Mouse (Mus musculus) embryonic facial prominence, embryonic 10.5 days (tissue): Measurements from ENCODE around the gene Ppp3ca. TPM values are rescaled to one million over a fixed set of nuclear protein-coding genes. Genes with fewer than 3 reads are reported as not detected.

Source experiments
- DNase-seq: peaks from one replicate; pipeline ENCODE4 v3.0.0-alpha.2; 2017; ENCODE audit warnings: low spot score
- H3K27ac ChIP-seq: fragments of 300-500 bp; sonication (generic); replicated peaks from 2 replicates; pipeline ENCODE4 v1.5.1; 2016; ENCODE audit warnings: mild to moderate bottlenecking
- H3K27me3 ChIP-seq: fragments of 300-500 bp; sonication (generic); replicated peaks from 2 replicates; pipeline ENCODE4 v1.6.1; 2016; ENCODE audit warnings: low read depth, mild to moderate bottlenecking; ENCODE audit not compliant: poor library complexity, severe bottlenecking
- H3K36me3 ChIP-seq: fragments of 300-500 bp; sonication (generic); replicated peaks from 2 replicates; pipeline ENCODE4 v1.6.1; 2016; ENCODE audit warnings: mild to moderate bottlenecking, moderate library complexity
- H3K4me1 ChIP-seq: fragments of 300-500 bp; sonication (generic); 2 replicates; pipeline ENCODE4 v1.6.1; 2016
- H3K4me3 ChIP-seq: fragments of 300-500 bp; sonication (generic); 2 replicates; pipeline ENCODE4 v1.5.1; 2016; ENCODE audit warnings: mild to moderate bottlenecking, moderate library complexity
- H3K9me3 ChIP-seq: fragments of 300-500 bp; sonication (generic); 2 replicates; pipeline ENCODE4 v1.6.1; 2016; ENCODE audit warnings: mild to moderate bottlenecking
- WGBS: fragments of 180-500 bp; shearing (Covaris S2); methylation state at CpG from one replicate; pipeline ENCODE4 v1.1.7; 2016; 5-methylcytosine and 5-hydroxymethylcytosine counted together
- polyA plus RNA-seq: library from polyadenylated mRNA; unstranded; fragments of >200 nt; fragmentation: Nextera tagmentation; extraction: Ambion mirVana; gene quantifications from 2 replicates; pipeline ENCODE4 v1.2.1, GENCODE M21; 2016

The Ppp3ca gene
- polyA plus RNA-seq, 1 experiment from 2014 or later = 32.2 TPM

DNA sequence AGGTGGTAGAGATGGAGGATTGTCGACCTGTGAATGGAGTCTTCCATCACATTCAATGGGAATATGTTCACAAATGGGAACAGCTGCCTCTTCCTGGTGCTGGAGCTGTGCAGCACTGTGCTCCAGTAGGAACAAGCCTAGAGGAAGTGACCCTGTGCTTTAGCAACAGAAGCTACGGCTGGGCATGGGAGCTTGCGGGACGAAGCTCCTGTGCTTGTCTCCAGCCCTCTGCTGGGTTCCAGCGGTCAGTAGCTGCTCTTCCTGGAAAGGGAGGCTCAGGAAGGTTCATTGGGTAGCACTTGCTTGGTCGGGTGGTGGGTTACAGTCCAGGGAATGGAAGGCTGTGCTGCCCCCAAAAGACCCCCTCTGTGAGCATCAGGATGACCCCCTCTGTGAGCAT lies 46.3 kb downstream of the Ppp3ca start:
- Histone ChIP-seq H3K27ac (no peak overlapping the region), H3K36me3 (no peaks in the 10 kb centered on the region; the same call in 1 of the 2 replicates), H3K4me3 (no peak overlapping the region), H3K9me3 (no peaks in the 10 kb centered on the region), H3K4me1 (peaks cover 6% of the 10 kb centered on the region), H3K27me3 (no peaks in the 10 kb centered on the region)
- no peak for DNase-seq
- 81% methylated on average over 6 of the region's 6 CpGs for WGBS

DNA sequence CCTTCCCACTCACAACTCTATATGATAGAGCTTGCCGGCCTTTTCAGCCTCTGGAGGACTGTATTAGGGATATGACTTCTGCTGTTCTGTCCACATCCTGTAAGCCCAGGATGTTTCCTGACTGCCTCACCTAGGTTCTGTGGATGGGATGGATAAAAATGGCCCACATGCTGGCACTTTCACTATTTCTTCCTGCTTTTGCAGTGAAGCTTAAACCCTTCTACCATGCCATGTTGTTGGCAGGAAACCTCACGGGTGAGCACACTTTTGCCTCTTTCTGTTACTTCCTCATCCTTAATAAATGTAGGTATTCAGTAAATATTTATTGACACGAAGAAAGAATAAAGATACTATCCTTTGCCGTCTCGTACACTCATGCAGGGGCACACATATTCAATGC lies 48.5 kb downstream of the Ppp3ca start:
- no peak for DNase-seq
- Histone ChIP-seq H3K4me1 (peaks cover 17% of the 10 kb centered on the region), H3K9me3 (no peaks in the 10 kb centered on the region), H3K4me3 (no peak overlapping the region), H3K27me3 (no peaks in the 10 kb centered on the region), H3K27ac (no peak overlapping the region), H3K36me3 (no peaks in the 10 kb centered on the region)
- 93% methylated on average over 5 of the region's 5 CpGs for WGBS

DNA sequence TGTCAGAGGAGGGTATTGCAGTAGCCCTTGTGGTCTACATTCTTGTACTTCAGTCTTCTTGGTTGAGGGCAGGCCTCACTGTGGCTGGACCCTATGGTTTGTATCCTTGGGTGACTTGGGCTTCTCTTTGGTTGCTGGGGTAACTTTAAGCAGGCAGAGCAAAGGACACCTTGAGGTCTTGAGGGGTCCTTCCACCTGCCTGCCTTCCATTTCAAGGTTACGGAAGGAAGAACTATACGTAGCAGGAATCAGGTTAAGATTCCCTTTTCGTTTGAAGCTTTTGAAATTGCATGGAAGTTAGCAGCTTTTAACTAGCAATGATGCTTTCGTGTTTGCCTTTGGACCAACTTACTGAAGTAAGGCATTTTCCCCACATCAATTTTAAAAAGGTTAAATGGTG lies 51.3 kb downstream of the Ppp3ca start:
- 86% methylated on average over 4 of the region's 4 CpGs for WGBS
- no peak for DNase-seq
- peaks cover 27% of the 10 kb centered on the region for H3K4me1 ChIP-seq
- H3K27ac ChIP-seq = no peak overlapping the region
- H3K4me3 ChIP-seq = no peak overlapping the region
- H3K27me3 ChIP-seq = no peaks in the 10 kb centered on the region
- H3K36me3 ChIP-seq = no peaks in the 10 kb centered on the region
- no peaks in the 10 kb centered on the region for H3K9me3 ChIP-seq

DNA sequence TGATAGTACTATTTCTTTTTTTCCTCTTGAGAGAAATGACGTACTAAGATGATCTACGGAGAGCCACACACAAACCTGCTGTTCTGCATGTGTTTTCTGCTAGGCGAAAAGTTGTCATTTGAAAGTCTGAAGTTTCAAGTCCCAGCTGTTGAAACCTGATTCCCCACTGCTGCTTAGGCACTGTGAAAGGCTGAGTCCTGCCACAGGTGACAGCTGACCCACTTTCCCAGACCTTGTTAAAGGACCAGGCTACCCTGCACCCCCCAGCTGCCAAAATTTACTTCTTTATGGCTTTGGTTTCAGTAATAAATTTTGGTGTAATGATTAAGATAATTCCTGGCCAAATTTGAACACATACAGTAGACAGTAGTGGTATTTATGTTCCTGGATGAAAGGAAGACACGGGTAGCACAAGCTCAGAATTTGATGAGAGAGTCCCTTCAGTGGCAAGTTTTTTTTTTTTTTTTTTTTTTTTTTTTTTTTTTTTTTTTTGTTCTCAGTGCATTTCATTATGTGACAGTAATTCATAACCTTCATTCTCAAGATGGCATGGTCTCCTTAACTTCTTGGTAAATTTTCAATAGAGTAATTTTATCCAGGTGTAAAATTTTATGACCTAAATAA lies 52.0 kb downstream of the Ppp3ca start:
- H3K4me3 ChIP-seq = no peak overlapping the region
- WGBS = 37% methylated on average over 4 of the region's 4 CpGs
- DNase-seq = peak; percentile 57
- no peaks in the 10 kb centered on the region for H3K9me3 ChIP-seq
- H3K36me3 ChIP-seq = no peaks in the 10 kb centered on the region
- peaks cover 27% of the 10 kb centered on the region for H3K4me1 ChIP-seq
- H3K27me3 ChIP-seq = no peaks in the 10 kb centered on the region
- no peak overlapping the region for H3K27ac ChIP-seq

DNA sequence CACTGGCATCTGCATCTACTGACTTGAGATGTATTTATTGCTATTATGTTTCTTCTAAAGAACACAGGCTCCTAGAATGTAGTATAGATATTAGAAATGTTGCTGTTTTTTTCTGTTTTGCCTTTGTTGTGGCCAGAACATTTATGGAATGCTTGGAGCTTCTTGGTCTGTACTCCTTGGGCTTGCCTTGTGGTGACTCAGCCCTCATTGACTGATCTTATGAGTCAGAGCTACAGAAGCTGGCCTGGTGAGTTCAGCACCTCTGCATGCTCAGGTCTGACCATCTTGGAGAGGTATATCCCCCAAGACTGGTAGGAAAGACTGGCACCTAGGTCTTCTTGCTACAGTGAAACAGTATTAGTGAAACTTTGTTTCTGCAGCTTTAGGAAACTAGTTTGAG lies 52.6 kb downstream of the Ppp3ca start:
- Histone ChIP-seq H3K4me3 (no peak overlapping the region), H3K27ac (no peak overlapping the region), H3K4me1 (peaks cover 27% of the 10 kb centered on the region), H3K27me3 (no peaks in the 10 kb centered on the region), H3K36me3 (no peaks in the 10 kb centered on the region), H3K9me3 (no peaks in the 10 kb centered on the region)
- no peak for DNase-seq

DNA sequence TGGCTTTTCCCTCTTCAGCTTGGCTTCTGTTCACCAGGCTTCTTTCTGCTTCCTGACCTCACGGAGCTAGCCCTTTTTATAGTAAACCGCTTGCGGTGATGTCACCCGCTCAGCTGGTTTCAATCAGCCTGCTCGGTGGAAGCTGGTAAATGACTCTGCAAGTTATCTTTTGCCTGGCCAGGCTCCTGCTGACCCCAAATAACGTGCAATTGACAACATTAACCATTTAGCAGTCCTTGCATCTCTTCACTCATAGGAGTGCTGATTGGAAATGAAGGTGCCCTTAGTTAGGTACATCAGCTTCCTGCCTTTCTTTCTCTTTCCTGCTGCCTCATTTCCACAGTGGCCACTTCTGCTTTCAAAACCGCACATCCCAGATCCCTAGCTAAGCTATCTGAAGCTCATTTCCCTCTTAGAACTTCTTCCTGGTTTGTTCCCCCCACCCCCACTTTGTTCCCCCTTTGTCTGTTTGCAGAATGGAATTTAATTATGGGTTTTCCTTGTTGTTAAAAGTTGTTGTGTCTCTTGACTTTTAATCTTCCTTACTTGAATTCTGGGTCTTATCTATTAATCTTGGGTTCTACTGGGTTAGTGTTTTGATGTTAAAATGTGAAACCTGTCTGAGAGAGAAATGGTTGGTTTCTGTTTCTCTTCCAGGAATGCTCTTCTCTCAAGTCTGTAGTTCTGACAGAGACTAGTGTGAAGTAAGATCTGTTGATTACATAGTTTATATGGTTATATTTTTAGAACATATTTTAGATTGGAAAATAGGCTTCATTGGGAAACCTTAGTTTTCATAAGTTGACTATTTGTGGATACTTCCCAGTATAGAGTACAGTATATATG lies 55.6 kb downstream of the Ppp3ca start:
- no peaks in the 10 kb centered on the region for H3K27me3 ChIP-seq
- no peak overlapping the region for H3K27ac ChIP-seq
- no peak overlapping the region for H3K4me3 ChIP-seq
- H3K4me1 ChIP-seq = peaks cover 28% of the 10 kb centered on the region
- no peaks in the 10 kb centered on the region for H3K36me3 ChIP-seq
- peak; percentile 82 for DNase-seq
- WGBS = 34% methylated on average over 7 of the region's 7 CpGs
- H3K9me3 ChIP-seq = no peaks in the 10 kb centered on the region

DNA sequence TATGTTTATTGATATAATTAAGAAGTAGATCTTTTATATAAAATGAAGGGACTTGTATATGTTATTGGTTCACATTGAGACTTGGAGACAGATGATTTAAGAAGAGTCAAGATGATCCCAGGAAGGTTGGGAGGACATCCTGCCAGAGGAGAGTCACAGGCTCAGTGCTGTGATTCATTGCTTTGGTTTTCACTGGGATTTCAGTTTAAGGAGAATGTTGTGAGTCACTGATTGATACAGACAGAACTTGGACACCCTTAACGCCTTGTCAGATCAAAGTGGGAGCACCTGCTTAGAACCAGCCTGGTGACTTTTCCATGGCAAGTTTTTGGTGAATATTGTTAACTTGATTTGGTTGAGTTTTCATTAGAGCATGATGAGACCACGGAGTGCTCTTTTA lies 58.0 kb downstream of the Ppp3ca start:
- H3K27ac ChIP-seq = no peak overlapping the region
- no peaks in the 10 kb centered on the region for H3K9me3 ChIP-seq
- WGBS = 97% methylated on average over 2 of the region's 2 CpGs

DNA sequence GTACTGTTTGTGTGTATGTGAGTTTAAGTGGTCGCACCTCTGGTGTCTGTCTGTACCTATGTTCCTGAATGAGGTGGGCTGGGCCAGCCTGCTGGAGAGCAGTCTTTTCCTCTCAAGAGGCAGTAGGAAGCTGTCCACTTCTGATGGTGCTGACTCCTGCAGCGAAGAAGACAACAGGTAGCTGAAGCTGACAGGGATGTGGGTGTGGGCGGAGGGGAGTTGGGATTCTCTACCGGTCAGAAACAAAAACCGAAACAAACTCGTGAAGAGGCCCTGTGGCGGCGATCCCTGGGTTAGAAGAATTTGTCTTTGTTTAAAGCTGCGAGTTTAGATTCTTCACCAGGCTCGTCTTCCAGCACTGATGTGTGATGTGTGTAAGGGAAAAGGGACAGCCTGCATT lies 60.1 kb downstream of the Ppp3ca start:
- DNase-seq = no peak
- no peaks in the 10 kb centered on the region for H3K36me3 ChIP-seq
- H3K4me3 ChIP-seq = no peak overlapping the region
- no peaks in the 10 kb centered on the region for H3K9me3 ChIP-seq
- 45% methylated on average over 10 of the region's 10 CpGs for WGBS
- no peaks in the 10 kb centered on the region for H3K27me3 ChIP-seq
- peaks cover 9% of the 10 kb centered on the region for H3K4me1 ChIP-seq
- no peak overlapping the region for H3K27ac ChIP-seq

More for the DNA sequence above, 58.0 kb downstream of the Ppp3ca start:
- Histone ChIP-seq H3K4me1 (peaks cover 13% of the 10 kb centered on the region), H3K4me3 (no peak overlapping the region), H3K27me3 (no peaks in the 10 kb centered on the region), H3K36me3 (no peaks in the 10 kb centered on the region)
- DNase-seq = no peak

DNA sequence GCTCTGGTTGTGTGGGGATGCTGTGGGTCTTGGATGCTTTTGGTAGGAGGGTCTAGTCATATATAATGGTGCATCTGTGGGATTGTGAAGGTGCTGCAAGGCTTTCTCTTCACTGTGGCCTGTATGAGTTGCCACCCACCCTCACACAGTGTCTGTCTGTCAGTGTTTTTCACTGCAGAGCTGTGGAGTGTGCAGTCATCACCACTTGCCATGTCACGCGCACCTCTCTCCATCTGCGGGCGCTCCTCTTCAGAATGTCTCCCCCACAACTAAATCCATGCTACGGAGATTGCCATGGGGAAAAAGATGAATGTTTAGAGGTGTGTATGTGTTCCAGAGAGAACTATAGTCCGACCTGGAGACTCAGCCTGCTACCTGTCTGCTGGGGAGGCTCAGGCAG lies 61.7 kb downstream of the Ppp3ca start:
- H3K27me3 ChIP-seq = no peaks in the 10 kb centered on the region
- no peak for DNase-seq

DNA sequence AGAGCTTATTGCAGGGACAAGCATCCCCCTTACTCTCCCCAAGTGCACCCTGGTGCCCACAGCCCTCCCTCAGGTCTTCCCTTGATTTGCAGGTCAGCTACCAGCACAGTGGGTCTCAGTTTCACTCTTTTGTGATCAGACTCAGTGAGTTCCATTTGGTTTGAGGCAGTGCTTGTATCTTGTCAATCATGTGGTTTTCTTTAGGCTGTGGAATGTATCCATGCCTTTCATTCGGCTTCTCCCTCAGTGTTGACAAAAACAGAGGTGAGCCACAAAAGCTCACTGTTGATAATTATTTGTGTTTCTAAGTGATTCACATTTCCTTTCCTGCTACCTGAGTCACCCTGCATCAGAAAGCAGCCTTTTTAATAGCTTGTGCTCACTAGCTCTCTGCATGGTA lies 66.1 kb downstream of the Ppp3ca start:
- Histone ChIP-seq H3K9me3 (no peaks in the 10 kb centered on the region), H3K4me3 (no peak overlapping the region), H3K36me3 (no peaks in the 10 kb centered on the region), H3K27me3 (no peaks in the 10 kb centered on the region), H3K4me1 (peaks cover 12% of the 10 kb centered on the region), H3K27ac (no peak overlapping the region)
- DNase-seq = no peak
- 17% methylated on average over 1 of the region's 1 CpGs for WGBS

More for the DNA sequence above, 61.7 kb downstream of the Ppp3ca start:
- 93% methylated on average over 6 of the region's 6 CpGs for WGBS
- H3K4me1 ChIP-seq = peaks cover 11% of the 10 kb centered on the region
- no peaks in the 10 kb centered on the region for H3K9me3 ChIP-seq
- no peak overlapping the region for H3K27ac ChIP-seq
- no peak overlapping the region for H3K4me3 ChIP-seq
- no peaks in the 10 kb centered on the region for H3K36me3 ChIP-seq

DNA sequence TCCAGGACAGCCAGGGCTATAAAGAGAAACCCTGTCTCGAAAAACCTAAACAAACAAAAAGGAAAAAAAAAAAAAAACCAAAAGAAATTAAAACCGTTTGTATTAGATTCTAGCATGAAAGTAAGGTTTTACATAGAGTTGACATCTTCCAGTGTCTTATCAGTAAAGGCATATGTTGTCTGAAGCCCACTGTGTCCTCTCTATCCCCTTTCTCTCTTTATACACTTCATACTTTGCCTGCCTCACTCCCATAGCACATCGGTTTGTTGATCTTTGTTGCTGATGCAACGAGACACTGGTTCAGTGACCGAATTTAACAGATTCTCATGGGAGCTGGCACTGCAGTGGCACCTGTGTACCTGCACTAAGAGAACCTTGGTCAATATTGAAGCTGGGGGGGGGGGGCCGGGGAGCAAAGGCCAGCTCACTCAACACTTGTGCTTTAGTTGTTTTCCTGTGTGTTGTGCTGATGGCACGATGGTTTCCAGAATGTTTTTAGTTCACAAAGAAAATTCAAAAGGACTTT lies 66.9 kb downstream of the Ppp3ca start:
- 78% methylated on average over 7 of the region's 7 CpGs for WGBS
- Histone ChIP-seq H3K9me3 (no peaks in the 10 kb centered on the region), H3K4me3 (no peak overlapping the region), H3K27me3 (no peaks in the 10 kb centered on the region), H3K4me1 (peaks cover 19% of the 10 kb centered on the region), H3K36me3 (no peaks in the 10 kb centered on the region), H3K27ac (no peak overlapping the region)
- DNase-seq = no peak

DNA sequence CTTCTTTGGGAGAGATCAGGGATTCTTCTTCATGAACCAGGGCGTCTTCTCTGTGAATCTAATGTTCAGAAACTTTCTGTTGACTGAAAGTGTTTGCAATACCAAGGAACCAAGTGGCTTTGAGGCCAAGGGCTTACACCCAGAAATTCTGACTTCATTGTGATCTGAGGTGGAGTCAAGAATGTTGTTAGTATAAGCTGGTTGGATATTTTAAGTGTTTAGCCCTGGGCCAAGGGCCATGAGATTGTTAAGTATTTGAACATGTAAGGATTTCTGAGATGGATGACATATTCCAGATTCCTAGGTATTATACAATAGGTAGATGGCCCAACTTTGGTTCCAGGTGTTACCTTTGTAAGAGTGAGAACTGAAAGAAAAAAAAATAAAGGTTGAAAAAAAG lies 68.5 kb downstream of the Ppp3ca start:
- peaks cover 20% of the 10 kb centered on the region for H3K4me1 ChIP-seq
- no peak overlapping the region for H3K4me3 ChIP-seq
- no peaks in the 10 kb centered on the region for H3K36me3 ChIP-seq
- H3K27ac ChIP-seq = no peak overlapping the region
- DNase-seq = no peak
- H3K9me3 ChIP-seq = no peaks in the 10 kb centered on the region
- no peaks in the 10 kb centered on the region for H3K27me3 ChIP-seq
- WGBS = 90% methylated on average over 1 of the region's 1 CpGs

DNA sequence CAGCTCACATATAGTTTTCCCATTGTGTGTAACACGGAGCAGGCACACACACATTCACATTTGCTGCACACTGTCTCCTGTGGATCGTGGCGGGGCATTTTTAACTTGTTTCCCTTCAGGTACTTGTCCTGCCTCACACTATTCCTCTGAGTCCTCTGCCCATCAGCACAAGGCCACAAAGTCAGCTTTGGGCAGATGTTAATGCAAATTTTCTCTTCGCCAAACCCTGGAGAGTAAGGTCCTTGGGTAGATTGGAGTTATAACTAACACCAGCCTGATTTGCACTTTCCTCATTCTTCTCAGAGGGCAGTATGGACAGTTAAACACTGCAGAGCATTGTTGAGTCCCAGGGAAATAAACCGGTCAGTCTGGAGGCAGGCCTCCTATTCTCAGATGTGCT lies 69.0 kb downstream of the Ppp3ca start:
- no peak for DNase-seq
- H3K36me3 ChIP-seq = no peaks in the 10 kb centered on the region
- 88% methylated on average over 5 of the region's 5 CpGs for whole genome bisulfite sequencing
- H3K9me3 ChIP-seq = no peaks in the 10 kb centered on the region
- H3K4me3 ChIP-seq = no peak overlapping the region
- H3K4me1 ChIP-seq = peaks cover 20% of the 10 kb centered on the region
- H3K27me3 ChIP-seq = no peaks in the 10 kb centered on the region
- H3K27ac ChIP-seq = no peak overlapping the region
